Mouse (Mus musculus) R1 (cell line): ENCODE data around the gene Kifc3.

Source experiments
- DNase-seq: peaks from one replicate; pipeline ENCODE4 v3.0.0-alpha.2; 2018; ENCODE audit warnings: low read depth, low spot score

The Kifc3 gene

GRCm38 (mm10) chr8:95078055-95078454, 124.6 kb downstream of the Kifc3 start:
- no peak for DNase-seq

GRCm38 (mm10) chr8:95076151-95076550, 126.5 kb downstream of the Kifc3 start:
- no peak for DNase-seq

- no peak for DNase-seq
These were observed 127.1 kb downstream of the Kifc3 start for GRCm38 (mm10) chr8:95075504-95075903.

GRCm38 (mm10) chr8:95067582-95067981, 135.0 kb downstream of the Kifc3 start:
- DNase-seq, result peak; percentile 86

GRCm38 (mm10) chr8:95064531-95064930, 138.1 kb downstream of the Kifc3 start:
- DNase-seq, result no peak

GRCm38 (mm10) chr8:95059812-95060533, 142.6 kb downstream of the Kifc3 start:
- DNase-seq, result no peak

GRCm38 (mm10) chr8:95058661-95059060, 144.0 kb downstream of the Kifc3 start:
- no peak for DNase-seq

- no peak for DNase-seq
These were observed 146.2 kb downstream of the Kifc3 start for GRCm38 (mm10) chr8:95056414-95056813.

- peak; percentile 89 for DNase-seq
These were observed 147.6 kb downstream of the Kifc3 start, which contains the start of gene Drc7 for GRCm38 (mm10) chr8:95054927-95055510. TSS of gene Drc7 (plus strand) at chr8:95055103.

- DNase-seq, result peak; percentile 81
These were observed 148.2 kb downstream of the Kifc3 start for GRCm38 (mm10) chr8:95054438-95054837.
